Mouse (Mus musculus) limb, embryonic 12.5 days (tissue): ENCODE measurements around the gene Orc3. TPM values are rescaled to one million over a fixed set of nuclear protein-coding genes. Genes with fewer than 3 reads are reported as not detected.
A peak's percentile ranks its signal among the peaks of the same experiment; 100 is the strongest.

ENCODE experiments used
- ATAC-seq: fragments of 200-750 bp; cut with Nextera tagmentation; 2 replicates; pipeline ENCODE4 v1.8.0; 2017; ENCODE audit warnings: low read depth, moderate TSS enrichment; ENCODE audit not compliant: insufficient number of reproducible peaks, insufficient read depth, low FRiP score, low TSS enrichment
- H3K27ac ChIP-seq: fragments of 300-500 bp; sonication (generic); 2 replicates; pipeline ENCODE4 v1.5.1; 2016; ENCODE audit warnings: mild to moderate bottlenecking, moderate library complexity
- H3K27me3 ChIP-seq: fragments of 300-500 bp; sonication (generic); 2 replicates; pipeline ENCODE4 v1.6.1; 2016; ENCODE audit warnings: mild to moderate bottlenecking, moderate library complexity
- H3K36me3 ChIP-seq: fragments of 300-500 bp; sonication (generic); 2 replicates; pipeline ENCODE4 v1.6.1; 2016; ENCODE audit warnings: mild to moderate bottlenecking, moderate library complexity
- H3K4me1 ChIP-seq: fragments of 300-500 bp; sonication (generic); replicated peaks from 2 replicates; pipeline ENCODE4 v1.6.1; 2016
- H3K4me2 ChIP-seq: fragments of 300-500 bp; sonication (generic); 2 replicates; pipeline ENCODE4 v1.6.1; 2016; ENCODE audit warnings: mild to moderate bottlenecking, moderate library complexity
- H3K4me3 ChIP-seq: fragments of 300-500 bp; sonication (generic); replicated peaks from 2 replicates; pipeline ENCODE4 v1.5.1; 2016; ENCODE audit warnings: mild to moderate bottlenecking
- H3K9ac ChIP-seq: fragments of 300-500 bp; sonication (generic); replicated peaks from 2 replicates; pipeline ENCODE4 v1.6.1; 2016; ENCODE audit warnings: mild to moderate bottlenecking, moderate library complexity
- H3K9me3 ChIP-seq: fragments of 300-500 bp; sonication (generic); 2 replicates; pipeline ENCODE4 v1.6.1; 2016; ENCODE audit warnings: mild to moderate bottlenecking, moderate library complexity
- WGBS: fragments of 180-500 bp; shearing (Covaris S2); methylation state at CpG from one replicate; pipeline ENCODE4 v1.1.7; 2016; 5-methylcytosine and 5-hydroxymethylcytosine counted together
- polyA plus RNA-seq: library from polyadenylated mRNA; unstranded; fragments of >200 nt; fragmentation: Nextera tagmentation; extraction: Ambion mirVana; gene quantifications from 2 replicates; pipeline ENCODE4 v1.2.1, GENCODE M21; 2016

Orc3 gene
- polyA plus RNA-seq, 1 experiment from 2014 or later = 105 TPM

DNA sequence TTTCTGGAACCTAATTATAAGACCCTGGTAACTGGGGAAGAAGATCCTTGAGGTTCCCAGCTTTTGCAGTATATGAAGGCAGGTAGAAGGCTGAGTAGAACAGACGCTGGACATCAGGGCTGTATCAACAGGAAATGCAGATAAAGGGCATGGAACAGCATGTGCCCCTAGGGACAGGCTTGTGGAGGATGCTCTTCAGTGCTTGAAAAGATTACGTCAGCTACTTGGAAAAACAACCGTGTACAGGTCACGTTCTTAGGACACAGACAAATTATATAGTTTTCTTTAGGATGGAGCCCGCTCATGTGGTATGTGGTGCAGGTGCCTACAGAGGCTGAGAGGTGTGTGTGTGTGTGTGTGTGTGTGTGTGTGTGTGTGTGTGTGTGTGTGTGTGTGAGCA is 21.3 kb upstream of the Orc3 start:
- WGBS = 82% methylated on average over 5 of the region's 5 CpGs
- no peak overlapping the region for H3K9ac ChIP-seq
- no peak overlapping the region for H3K27ac ChIP-seq
- no peaks in the 10 kb centered on the region for H3K27me3 ChIP-seq
- no peaks in the 10 kb centered on the region; the same call in 1 of the 2 replicates for H3K4me1 ChIP-seq
- H3K9me3 ChIP-seq = no peaks in the 10 kb centered on the region
- H3K4me3 ChIP-seq = no peak overlapping the region
- no peak for ATAC-seq
- H3K36me3 ChIP-seq = peaks cover 39% of the 10 kb centered on the region
- H3K4me2 ChIP-seq = no peak overlapping the region

DNA sequence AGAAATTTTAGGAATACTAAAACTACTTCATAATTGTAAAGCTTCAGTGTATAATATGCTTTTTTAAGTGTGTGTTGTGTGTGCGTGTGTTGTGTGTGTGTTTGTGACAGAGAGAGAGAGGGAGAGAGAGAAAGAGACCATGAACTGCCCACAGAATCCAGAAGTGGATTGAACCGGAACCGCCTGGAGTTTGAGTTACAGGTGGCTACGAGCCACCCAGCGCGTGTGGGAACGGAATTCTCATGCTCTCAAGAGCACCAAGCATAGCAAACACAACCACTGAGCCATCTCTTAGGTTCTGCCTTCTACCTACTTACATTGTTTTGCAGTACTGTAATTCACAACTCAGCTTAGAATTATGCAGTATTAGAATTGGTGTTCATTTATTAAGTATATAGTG is 19.4 kb upstream of the Orc3 start:
- no peak for ATAC-seq
- Histone ChIP-seq H3K4me1 (no peaks in the 10 kb centered on the region), H3K27me3 (no peaks in the 10 kb centered on the region), H3K9me3 (no peaks in the 10 kb centered on the region), H3K27ac (no peak overlapping the region), H3K4me3 (no peak overlapping the region), H3K4me2 (no peak overlapping the region), H3K36me3 (peaks cover 44% of the 10 kb centered on the region), H3K9ac (no peak overlapping the region)
- WGBS = 93% methylated on average over 7 of the region's 7 CpGs

DNA sequence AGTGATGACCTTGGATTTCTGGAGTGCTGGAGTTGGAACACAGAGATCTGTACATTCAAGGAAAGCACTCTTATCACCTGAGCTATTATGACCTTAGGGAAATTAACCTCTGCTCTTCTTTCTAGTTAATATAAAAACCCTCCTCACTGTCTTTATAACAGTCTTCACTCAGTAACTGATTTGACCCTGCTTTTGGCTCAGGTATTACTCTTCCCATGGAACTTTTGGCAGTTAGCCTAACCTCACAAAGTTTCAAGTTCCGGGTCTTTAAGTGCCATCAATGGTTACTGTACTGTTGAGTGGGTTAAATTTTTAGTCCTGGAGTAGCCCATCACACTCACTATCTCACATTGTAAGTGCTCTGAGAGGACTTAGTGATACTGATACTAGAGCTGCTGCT is 15.2 kb upstream of the Orc3 start:
- Histone ChIP-seq H3K27ac (no peak overlapping the region), H3K4me1 (no peaks in the 10 kb centered on the region), H3K27me3 (no peaks in the 10 kb centered on the region), H3K4me3 (no peak overlapping the region), H3K9me3 (no peaks in the 10 kb centered on the region), H3K4me2 (no peak overlapping the region), H3K9ac (no peak overlapping the region), H3K36me3 (peaks cover 69% of the 10 kb centered on the region)
- WGBS = 92% methylated on average over 1 of the region's 1 CpGs
- no peak for ATAC-seq

DNA sequence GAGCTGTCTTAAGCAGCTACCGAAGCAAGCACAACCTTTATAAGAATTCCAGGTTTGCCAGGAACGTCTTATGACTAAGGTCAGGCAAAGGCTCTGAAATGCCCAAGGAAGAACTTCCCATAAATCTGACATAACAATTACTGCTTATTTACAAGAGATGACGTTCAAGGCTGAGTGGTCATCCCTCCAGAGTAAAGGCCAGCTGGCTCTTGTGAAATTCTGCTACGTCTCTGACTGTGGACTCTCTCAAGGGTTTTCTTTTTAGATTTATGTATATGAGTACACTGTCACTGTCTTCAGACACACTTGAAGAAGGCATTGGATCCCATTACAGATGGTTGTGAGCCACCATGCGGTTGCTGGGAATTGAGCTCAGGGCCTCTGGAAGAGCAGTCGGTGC is 11.7 kb upstream of the Orc3 start:
- ATAC-seq = no peak
- Histone ChIP-seq H3K4me2 (no peak overlapping the region), H3K4me3 (no peak overlapping the region), H3K9ac (no peak overlapping the region), H3K4me1 (no peaks in the 10 kb centered on the region), H3K27me3 (no peaks in the 10 kb centered on the region), H3K27ac (no peak overlapping the region), H3K9me3 (no peaks in the 10 kb centered on the region), H3K36me3 (peaks cover 66% of the 10 kb centered on the region)
- 84% methylated on average over 6 of the region's 6 CpGs for WGBS

DNA sequence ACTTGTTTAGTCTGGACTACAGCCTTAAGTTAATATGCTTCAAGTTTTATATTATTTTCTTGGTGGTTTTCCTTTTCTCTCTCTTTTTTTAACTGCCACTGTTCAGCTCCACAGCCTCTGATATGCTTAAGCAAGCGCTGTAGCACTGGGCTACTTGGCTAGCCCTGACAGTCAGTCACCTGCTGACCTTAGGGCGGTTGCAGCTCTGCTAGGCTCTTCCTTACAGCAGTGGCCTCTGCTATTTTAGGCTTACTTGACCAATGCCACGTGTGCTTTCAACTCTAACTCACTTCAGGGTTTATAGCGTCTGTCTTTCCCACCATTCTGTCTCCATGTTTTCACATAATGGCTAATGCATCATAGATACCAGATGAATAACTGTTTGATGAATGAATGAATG is 10.8 kb upstream of the Orc3 start:
- Histone ChIP-seq H3K27ac (no peak overlapping the region), H3K4me1 (no peaks in the 10 kb centered on the region), H3K9ac (no peak overlapping the region), H3K4me2 (no peak overlapping the region), H3K9me3 (no peaks in the 10 kb centered on the region), H3K4me3 (no peak overlapping the region), H3K27me3 (no peaks in the 10 kb centered on the region), H3K36me3 (peaks cover 59% of the 10 kb centered on the region)
- WGBS = 88% methylated on average over 4 of the region's 4 CpGs
- no peak for ATAC-seq

DNA sequence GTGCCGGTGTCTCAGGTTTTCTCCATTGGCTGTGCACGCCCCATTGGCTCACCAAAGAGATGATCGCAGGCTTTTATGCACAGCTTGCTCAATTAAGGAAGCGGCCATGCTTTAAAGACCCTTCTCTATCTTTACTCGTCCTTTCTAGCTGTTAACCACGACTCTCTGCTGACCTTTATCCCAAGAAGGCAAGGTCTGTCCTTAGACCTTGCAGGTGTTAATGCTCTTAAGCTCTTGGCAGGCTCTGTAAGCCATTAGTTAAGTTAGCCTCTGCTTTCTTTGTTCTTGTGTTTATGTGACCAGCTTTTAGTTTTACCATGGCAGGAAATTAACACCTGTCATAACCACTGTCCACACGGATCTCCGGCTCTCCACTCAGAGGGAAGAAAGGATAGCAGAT is 1.4 kb upstream of the Orc3 start:
- peak overlapping the region; percentile 85; the same call in 1 of the 2 replicates for H3K9ac ChIP-seq
- ATAC-seq = no peak
- no peaks in the 10 kb centered on the region for H3K27me3 ChIP-seq
- peak overlapping the region; percentile 79 for H3K4me2 ChIP-seq
- WGBS = 76% methylated on average over 8 of the region's 8 CpGs
- H3K36me3 ChIP-seq = peaks cover 5% of the 10 kb centered on the region; the same call in 1 of the 2 replicates
- no peaks in the 10 kb centered on the region for H3K9me3 ChIP-seq
- H3K4me1 ChIP-seq = peaks cover 22% of the 10 kb centered on the region
- peak overlapping the region; percentile 73 for H3K4me3 ChIP-seq
- no peak overlapping the region for H3K27ac ChIP-seq

DNA sequence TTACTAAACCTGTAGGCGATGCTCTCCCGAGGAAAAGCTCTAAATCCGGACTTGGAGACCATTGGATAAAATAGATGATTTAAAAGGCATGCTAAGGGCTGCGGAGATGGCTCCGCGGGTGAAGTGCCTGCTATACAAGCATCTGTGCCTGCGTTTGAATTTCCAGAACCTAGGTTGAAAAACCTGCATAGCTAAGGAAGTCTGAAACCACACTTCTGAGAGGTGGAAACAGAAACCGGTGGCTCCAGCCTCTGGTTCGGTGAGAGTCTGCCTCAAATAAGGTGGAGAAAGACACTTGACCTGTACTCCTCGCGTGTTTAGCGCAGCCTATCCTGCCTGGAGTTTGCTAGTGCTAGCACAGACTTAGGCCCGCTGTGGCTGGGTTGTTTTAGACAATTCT is 559 bp upstream of the Orc3 start:
- no peaks in the 10 kb centered on the region for H3K27me3 ChIP-seq
- H3K27ac ChIP-seq = no peak overlapping the region; the same call in 1 of the 2 replicates
- peak overlapping the region; percentile 79 for H3K4me2 ChIP-seq
- ATAC-seq = no peak
- peaks cover 22% of the 10 kb centered on the region for H3K4me1 ChIP-seq
- H3K36me3 ChIP-seq = peaks cover 5% of the 10 kb centered on the region; the same call in 1 of the 2 replicates
- 3% methylated on average over 13 of the region's 13 CpGs for WGBS
- no peaks in the 10 kb centered on the region for H3K9me3 ChIP-seq
- peak overlapping the region; percentile 85 for H3K9ac ChIP-seq
- peak overlapping the region; percentile 73 for H3K4me3 ChIP-seq

DNA sequence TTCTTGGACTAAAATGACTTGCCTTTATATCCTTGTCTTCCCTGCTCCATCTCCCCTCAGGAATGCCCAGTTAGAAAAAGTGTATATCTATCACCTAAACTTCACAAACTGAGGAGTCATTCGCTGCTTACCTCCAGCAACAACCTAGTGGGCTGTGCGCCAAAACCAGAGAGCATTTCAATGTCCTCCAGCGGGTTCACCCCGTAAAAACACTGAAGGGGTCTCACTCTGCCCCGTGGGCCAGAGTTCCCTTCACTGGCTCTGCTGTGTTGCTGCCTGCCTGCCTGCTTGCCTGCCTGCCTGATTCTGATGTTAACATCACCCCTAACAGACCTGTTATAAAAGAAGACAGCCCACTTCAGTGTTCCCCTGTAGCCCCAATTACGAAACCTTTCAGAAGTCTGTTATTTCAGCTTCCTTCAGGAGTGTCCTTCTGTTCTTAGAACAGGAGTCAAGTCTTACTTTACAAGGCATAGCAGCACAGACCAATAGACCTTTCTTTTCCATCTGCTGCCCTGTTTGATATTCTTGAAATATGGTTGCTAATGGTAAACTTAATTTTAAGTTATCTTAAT is 1.1 kb downstream of the Orc3 start:
- H3K4me2 ChIP-seq = peak overlapping the region; percentile 79
- 0 out of 2 replicates have a peak overlapping the region, but pooled peaks have one; percentile 13 for H3K27ac ChIP-seq
- no peak for ATAC-seq
- no peaks in the 10 kb centered on the region for H3K9me3 ChIP-seq
- H3K9ac ChIP-seq = peak overlapping the region; percentile 85
- peak overlapping the region; percentile 73 for H3K4me3 ChIP-seq
- WGBS = 61% methylated on average over 6 of the region's 6 CpGs
- peaks cover 15% of the 10 kb centered on the region for H3K36me3 ChIP-seq
- H3K27me3 ChIP-seq = no peaks in the 10 kb centered on the region
- peaks cover 22% of the 10 kb centered on the region for H3K4me1 ChIP-seq

DNA sequence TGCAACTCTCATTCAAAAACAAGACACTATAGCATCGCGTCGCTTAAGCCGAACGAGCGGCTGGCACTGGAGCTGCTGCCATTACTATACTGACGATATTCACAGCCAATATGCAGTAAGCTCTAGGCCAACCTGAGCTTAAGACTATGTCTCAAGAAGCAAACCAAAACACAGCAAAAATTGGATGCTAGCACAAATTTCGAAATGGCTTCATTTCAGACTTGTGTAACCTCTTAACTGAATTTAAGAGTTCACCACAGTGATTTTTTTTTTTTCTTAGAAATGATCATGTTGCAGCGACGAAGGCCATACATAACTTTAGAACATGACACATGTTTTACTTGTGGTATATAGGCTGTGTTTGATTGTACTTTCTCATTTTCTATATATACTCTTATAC is 8.1 kb downstream of the Orc3 start:
- Histone ChIP-seq H3K4me3 (no peak overlapping the region), H3K27me3 (no peaks in the 10 kb centered on the region), H3K4me1 (no peaks in the 10 kb centered on the region), H3K9ac (no peak overlapping the region), H3K4me2 (no peak overlapping the region), H3K36me3 (peaks cover 58% of the 10 kb centered on the region), H3K9me3 (no peaks in the 10 kb centered on the region), H3K27ac (no peak overlapping the region)
- 95% methylated on average over 10 of the region's 10 CpGs for WGBS
- no peak for ATAC-seq

DNA sequence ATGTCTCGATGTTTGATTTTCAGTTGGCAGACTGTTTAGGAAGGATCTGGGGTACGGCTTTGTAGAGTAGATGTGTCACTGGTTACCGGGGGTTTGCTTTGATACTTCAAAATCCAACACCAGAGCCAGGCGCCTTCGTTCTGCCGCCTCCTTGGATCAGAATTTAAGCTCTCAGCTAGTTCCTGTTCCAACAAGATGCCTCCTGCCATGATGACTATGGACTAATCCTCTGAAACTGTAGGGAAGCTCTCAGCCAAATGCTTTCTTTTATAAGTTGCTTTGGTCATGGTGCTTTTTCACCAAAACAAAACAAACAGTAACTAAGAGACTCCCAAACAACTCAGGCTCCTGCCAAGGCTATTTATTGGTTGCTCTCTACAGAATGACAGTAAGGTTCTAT is 11.6 kb downstream of the Orc3 start:
- no peaks in the 10 kb centered on the region for H3K4me1 ChIP-seq
- WGBS = 94% methylated on average over 6 of the region's 6 CpGs
- ATAC-seq = no peak
- H3K36me3 ChIP-seq = peaks cover 74% of the 10 kb centered on the region
- H3K9ac ChIP-seq = no peak overlapping the region
- H3K27me3 ChIP-seq = no peaks in the 10 kb centered on the region
- H3K4me3 ChIP-seq = no peak overlapping the region
- H3K27ac ChIP-seq = no peak overlapping the region
- no peak overlapping the region for H3K4me2 ChIP-seq
- H3K9me3 ChIP-seq = no peaks in the 10 kb centered on the region

DNA sequence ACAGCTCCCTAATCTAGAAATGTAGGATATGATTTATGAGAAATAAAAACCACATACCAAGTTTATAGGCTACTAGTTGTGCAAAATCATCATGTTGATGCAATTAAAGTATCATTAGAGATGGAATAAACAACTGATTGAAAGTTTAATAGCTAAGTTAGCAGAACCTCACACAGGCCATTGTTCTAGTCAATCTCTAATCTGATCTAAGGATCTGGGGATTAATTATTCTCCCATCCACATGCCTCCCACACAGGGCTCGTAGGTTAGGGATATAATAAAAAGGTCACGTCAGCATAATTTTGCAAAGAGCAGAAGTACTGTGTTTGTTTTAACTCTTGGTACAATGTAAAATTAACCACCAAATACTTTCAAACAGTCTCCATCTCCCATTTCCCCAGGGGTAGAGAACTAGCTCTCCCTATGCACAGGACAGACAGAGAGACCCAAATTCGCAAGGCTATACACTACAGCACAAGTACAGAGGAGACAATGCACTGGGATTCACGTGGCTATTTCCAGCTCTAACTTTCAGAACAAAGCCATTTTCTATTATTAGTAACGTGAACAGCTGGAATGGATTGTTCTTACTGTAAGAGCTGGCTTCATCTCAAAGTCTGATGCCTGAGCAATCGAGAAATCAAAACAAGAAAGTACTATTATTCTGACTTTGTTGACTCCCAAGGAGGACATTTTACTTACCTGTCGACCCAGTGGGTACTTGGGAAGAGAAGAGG is 29.7 kb downstream of the Orc3 start:
- H3K9ac ChIP-seq = no peak overlapping the region
- no peaks in the 10 kb centered on the region for H3K9me3 ChIP-seq
- H3K4me2 ChIP-seq = no peak overlapping the region
- no peak for ATAC-seq
- WGBS = 85% methylated on average over 7 of the region's 7 CpGs
- no peaks in the 10 kb centered on the region for H3K4me1 ChIP-seq
- no peak overlapping the region for H3K4me3 ChIP-seq
- 0 out of 2 replicates have a peak overlapping the region, but pooled peaks have one; percentile 12 for H3K27ac ChIP-seq
- peaks cover 65% of the 10 kb centered on the region for H3K36me3 ChIP-seq
- no peaks in the 10 kb centered on the region for H3K27me3 ChIP-seq

DNA sequence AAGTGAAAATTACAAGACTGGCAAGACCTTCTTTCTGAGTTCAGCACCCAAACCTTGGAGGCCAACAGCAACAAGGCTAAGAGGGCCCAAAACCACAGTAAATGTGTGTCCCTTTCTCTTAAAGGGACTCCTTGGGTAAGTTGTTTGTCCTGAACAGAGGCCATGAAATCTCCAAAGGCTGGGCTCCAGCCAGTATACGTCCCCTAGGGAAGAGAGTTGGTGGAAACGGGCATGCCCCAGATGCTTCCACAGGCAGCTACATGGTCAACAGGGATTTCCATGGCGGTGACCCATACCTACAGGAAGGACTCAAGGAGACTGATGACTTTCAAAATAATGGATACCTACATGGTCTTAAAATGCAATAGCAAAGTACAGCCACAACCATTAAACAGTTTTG is 31.3 kb downstream of the Orc3 start:
- Histone ChIP-seq H3K9me3 (no peaks in the 10 kb centered on the region), H3K4me3 (no peak overlapping the region), H3K9ac (no peak overlapping the region), H3K27ac (no peak overlapping the region), H3K36me3 (peaks cover 75% of the 10 kb centered on the region), H3K27me3 (no peaks in the 10 kb centered on the region), H3K4me2 (no peak overlapping the region), H3K4me1 (no peaks in the 10 kb centered on the region)
- ATAC-seq = no peak
- WGBS = 90% methylated on average over 3 of the region's 3 CpGs
